Mouse (Mus musculus): ENCODE measurements at regions not wholly inside any gene's neighbourhood (a gene's known extent, or its start where the extent isn't known, plus 50 kb on each side); places are given as distances from the start of the nearest gene placed in this dataset.

DNA sequence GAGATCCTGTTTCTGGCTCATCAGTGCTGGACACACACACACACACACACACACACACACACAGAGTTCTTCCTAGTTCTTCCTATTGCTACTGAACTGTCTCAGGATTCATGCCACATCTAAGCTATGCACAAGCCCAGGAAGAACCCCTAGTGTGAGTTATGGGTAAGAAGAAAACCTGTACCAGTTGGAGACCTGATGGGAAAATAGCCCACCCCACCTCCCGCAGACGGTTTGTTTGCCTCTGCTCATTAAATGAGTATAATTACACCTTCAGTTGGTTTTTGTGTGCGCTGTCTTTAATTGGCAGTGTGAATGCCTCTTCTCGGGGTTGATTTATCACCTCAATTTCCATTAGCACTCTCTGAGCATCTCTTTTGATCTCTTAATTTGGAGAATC is 165.8 kb upstream of the Mocs1 start:
- no peaks in the 10 kb centered on the region for H3K4me1 ChIP-seq

DNA sequence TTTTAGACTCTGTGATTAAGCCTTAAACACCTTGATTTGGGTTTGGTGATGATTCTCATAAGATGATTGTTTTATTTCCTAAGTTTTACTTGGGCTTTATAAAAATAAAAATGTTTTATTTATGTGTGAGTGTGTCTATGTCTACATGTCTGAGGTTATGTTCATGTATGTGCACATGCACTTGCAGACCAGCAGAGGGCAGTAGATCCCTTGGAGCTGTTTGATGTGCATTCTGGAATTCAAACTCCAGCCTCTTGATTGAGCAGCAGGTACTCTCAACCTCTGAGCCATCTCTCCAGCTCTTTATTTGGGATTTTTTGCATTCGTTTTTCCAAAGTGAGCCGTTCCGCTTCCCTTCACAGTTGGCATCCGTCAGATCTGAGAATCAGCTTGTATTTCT is 161.8 kb upstream of the Mocs1 start:
- Histone ChIP-seq H3K4me2 (replicated peaks) (no peak overlapping the region), H3K36me3 (no peaks in the 10 kb centered on the region), H3K9me3 (replicated peaks) (no peaks in the 10 kb centered on the region), H3K4me1 (no peaks in the 10 kb centered on the region), H3K9ac (no peak overlapping the region), H3K27ac (no peak overlapping the region), H3K4me3 (no peak overlapping the region), H3K27me3 (no peaks in the 10 kb centered on the region; the same call in 1 of the 2 replicates)
- WGBS = 89% methylated on average over 4 of the region's 4 CpGs
- no peak for ATAC-seq (ENCODE audit: low FRiP score)

More for the DNA sequence above, 165.8 kb upstream of the Mocs1 start:
- Histone ChIP-seq H3K9ac (no peak overlapping the region), H3K36me3 (no peaks in the 10 kb centered on the region), H3K9me3 (replicated peaks) (no peaks in the 10 kb centered on the region), H3K27ac (no peak overlapping the region), H3K4me2 (replicated peaks) (no peak overlapping the region), H3K27me3 (no peaks in the 10 kb centered on the region; the same call in 1 of the 2 replicates), H3K4me3 (no peak overlapping the region)
- no peak for ATAC-seq (ENCODE audit: low FRiP score)
- 56% methylated on average over 4 of the region's 4 CpGs for WGBS

DNA sequence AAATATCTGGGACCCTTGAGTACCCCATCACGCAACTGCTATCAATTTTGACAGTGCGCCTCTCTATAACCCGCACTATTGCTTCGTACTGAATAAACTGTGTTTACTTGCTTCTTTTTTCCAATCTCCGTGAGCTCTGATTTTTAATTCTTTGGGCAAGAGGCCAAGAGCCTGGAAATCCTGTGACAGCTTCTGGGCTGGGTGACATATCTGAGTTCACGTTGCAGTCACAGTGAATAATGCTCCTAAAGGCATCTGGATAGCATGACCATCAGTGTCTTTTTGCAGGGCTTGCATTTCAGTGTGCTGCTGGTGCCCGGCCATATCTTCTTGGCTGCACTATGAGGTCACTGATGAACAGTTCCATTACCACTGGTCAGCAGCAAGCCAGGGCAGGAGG is 158.2 kb upstream of the Mocs1 start:
- Histone ChIP-seq H3K4me1 (no peaks in the 10 kb centered on the region), H3K27me3 (no peaks in the 10 kb centered on the region), H3K9me3 (replicated peaks) (no peaks in the 10 kb centered on the region), H3K4me2 (replicated peaks) (no peak overlapping the region), H3K9ac (no peak overlapping the region), H3K36me3 (no peaks in the 10 kb centered on the region), H3K4me3 (no peak overlapping the region), H3K27ac (no peak overlapping the region)
- 89% methylated on average over 7 of the region's 7 CpGs for WGBS
- no peak for ATAC-seq (ENCODE audit: low FRiP score)

DNA sequence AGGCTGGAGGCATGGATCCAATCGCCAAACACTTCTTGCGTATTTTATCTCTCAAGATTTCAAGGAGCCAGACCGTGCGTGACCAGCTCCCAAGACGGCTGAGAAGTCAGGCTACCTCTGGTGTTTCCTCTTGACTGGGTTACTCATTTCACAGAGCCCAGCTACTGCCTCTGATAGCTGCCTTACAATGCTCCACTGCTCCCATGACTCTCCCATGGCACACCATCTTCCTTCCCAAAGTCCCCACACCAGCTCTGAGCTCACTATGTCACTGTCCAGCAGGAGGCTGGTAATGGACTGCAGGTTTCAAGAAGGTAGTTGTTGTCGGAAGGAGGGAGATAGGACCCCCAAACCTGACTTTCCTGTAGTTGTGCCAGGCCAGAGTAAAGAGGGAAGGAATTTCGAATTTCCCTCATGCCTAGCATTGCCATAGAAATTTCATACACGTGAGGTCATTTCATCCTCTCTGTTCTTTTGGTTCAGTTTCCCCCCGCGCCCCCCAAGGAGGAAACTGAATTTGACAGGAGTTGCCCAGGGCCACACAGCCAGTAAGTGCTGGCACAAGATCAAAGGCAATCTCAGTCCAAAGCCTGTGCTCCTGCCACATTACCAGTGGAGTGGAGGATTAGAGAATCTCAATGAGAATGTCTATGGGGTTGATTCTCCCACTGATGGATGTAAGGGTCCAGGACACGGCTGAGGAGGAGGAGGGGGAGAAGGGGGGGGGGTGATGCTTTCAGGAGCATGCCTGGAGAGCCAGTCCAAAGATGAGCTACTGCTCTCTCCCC is 155.3 kb upstream of the Mocs1 start:
- WGBS = 78% methylated on average over 11 of the region's 11 CpGs
- Histone ChIP-seq H3K27me3 (no peaks in the 10 kb centered on the region), H3K27ac (no peak overlapping the region), H3K36me3 (no peaks in the 10 kb centered on the region), H3K4me1 (no peaks in the 10 kb centered on the region), H3K9ac (no peak overlapping the region), H3K9me3 (replicated peaks) (no peaks in the 10 kb centered on the region), H3K4me2 (replicated peaks) (no peak overlapping the region), H3K4me3 (no peak overlapping the region)
- no peak for ATAC-seq (ENCODE audit: low FRiP score)

DNA sequence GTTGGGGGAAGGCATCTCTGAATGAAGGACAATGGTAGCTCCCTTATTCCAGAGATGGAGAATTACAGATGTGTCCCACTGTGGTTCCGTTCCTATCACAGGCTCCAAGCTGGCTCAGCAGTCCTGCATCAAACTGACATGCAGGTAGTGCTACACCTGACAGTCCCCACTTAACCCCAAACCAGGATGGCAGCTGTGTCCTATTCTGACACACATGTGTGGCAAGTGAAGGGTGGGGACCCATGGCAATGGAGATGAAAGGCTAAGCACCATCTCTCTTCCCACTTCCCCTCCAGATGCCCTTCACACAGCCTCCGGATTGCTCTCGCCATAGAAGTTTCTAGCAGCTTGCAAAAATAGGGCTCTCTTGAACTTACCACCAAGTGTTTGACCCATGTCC is 153.2 kb upstream of the Mocs1 start:
- Histone ChIP-seq H3K9ac (no peak overlapping the region), H3K4me3 (no peak overlapping the region), H3K27me3 (no peaks in the 10 kb centered on the region), H3K9me3 (replicated peaks) (no peaks in the 10 kb centered on the region), H3K27ac (no peak overlapping the region), H3K4me2 (replicated peaks) (no peak overlapping the region), H3K4me1 (peaks cover 3% of the 10 kb centered on the region; the same call in 1 of the 2 replicates), H3K36me3 (no peaks in the 10 kb centered on the region)
- 79% methylated on average over 3 of the region's 3 CpGs for WGBS
- no peak for ATAC-seq (ENCODE audit: low FRiP score)

DNA sequence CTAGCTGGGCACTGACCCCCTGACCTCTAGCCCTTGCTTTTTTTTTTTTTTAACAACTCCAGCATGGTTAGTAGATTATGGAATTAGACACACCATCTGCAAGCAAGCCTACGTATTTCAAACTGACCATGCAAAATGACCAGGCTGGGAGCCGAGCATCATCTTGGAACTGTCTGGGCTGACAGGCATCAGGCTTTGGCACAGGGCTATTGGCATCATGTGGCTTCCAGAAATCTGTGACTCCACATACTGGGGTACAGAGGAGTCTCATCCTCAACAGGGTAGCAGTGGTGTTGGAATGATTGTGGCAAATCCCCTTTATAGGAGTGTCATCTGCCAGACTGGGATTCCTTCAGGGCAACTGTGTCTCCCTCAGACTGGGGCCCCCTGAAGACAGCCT is 152.7 kb upstream of the Mocs1 start:
- Histone ChIP-seq H3K9me3 (replicated peaks) (no peaks in the 10 kb centered on the region), H3K9ac (no peak overlapping the region), H3K4me3 (no peak overlapping the region), H3K36me3 (no peaks in the 10 kb centered on the region), H3K4me1 (peaks cover 3% of the 10 kb centered on the region; the same call in 1 of the 2 replicates), H3K27ac (no peak overlapping the region), H3K4me2 (replicated peaks) (no peak overlapping the region), H3K27me3 (no peaks in the 10 kb centered on the region)
- ATAC-seq (ENCODE audit: low FRiP score) = no peak
- 66% methylated on average over 2 of the region's 2 CpGs for WGBS

DNA sequence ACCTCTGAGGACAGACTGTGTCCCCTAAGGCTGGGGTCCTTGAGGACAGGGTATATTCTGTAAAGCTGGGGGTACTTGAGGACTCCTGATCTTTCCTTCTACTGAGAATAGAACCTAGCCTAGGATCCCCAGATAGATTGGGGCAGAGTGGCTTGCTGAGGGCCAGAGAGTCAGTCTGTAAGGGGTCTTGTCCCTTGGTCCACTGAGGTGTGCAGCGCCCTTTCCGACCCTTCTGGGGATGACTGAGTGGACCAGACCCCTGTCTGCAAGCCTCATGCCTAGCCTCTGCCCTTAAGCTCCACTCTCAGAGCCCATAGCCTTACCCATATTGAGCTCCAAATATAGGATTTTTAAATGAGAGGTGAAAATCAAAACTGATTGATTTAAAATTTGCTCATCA is 152.2 kb upstream of the Mocs1 start:
- Histone ChIP-seq H3K4me3 (no peak overlapping the region), H3K4me1 (peaks cover 3% of the 10 kb centered on the region; the same call in 1 of the 2 replicates), H3K9me3 (replicated peaks) (no peaks in the 10 kb centered on the region), H3K36me3 (no peaks in the 10 kb centered on the region), H3K4me2 (replicated peaks) (no peak overlapping the region), H3K27ac (no peak overlapping the region), H3K9ac (no peak overlapping the region), H3K27me3 (no peaks in the 10 kb centered on the region)
- 94% methylated on average over 2 of the region's 2 CpGs for WGBS
- no peak for ATAC-seq (ENCODE audit: low FRiP score)

DNA sequence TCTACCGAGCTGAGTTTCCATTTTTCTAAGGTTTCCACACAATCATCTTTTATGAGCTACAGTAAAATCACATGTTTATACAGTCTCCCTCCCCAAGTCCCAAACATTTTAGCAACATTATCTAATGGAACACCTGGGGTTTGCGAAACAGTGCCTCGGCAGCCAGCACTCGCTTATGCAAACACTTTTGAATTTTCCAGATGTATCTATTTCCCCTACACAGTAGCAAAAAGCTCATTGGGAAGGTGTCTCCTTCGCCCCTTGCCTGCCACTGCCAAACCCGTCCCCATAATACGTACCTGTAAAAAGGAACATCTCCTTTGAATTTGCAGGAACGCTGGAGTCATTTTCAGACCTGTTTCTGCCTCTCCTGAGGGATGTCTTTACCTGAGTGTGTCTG is 149.6 kb upstream of the Mocs1 start:
- Histone ChIP-seq H3K36me3 (no peaks in the 10 kb centered on the region), H3K27ac (no peak overlapping the region), H3K9ac (no peak overlapping the region), H3K4me1 (peaks cover 3% of the 10 kb centered on the region; the same call in 1 of the 2 replicates), H3K4me2 (replicated peaks) (no peak overlapping the region), H3K9me3 (replicated peaks) (no peaks in the 10 kb centered on the region), H3K27me3 (no peaks in the 10 kb centered on the region), H3K4me3 (no peak overlapping the region)
- 80% methylated on average over 8 of the region's 8 CpGs for WGBS
- no peak for ATAC-seq (ENCODE audit: low FRiP score)

DNA sequence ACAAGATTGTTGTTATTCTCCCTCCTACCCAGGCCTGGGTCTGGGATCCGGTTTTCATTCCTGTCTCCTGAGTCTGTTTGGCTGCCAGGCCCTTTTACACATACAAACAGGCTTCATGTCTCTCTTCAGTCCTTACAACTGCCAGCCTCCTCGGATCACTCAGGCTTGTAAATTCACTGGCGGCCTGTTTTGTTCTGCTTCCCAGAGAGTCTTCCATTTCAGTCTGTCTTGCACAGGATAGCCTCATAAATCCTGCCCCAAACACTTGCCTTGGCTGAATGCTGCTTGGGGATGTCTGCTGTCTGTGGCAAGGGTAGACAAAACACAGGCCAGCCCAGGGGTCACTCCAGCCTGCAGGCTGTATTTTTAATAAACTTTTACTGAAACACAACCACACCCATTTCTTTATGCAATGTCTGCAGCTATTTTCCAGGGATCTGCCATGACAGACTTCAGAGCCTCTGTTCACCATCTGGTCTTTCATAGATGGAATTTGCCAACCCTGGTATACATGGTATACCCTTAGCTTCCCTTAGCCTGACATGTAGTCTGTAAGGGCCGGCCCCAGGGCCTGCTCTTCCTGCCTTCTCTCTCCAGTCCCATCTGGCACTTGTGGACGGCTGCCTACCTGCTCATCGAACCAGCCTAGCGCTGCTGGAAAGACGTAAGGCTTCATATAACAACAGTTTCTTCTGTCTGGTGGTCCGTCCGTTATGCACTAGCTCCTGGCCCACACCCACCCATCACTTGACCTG is 149.0 kb upstream of the Mocs1 start:
- no peak overlapping the region for H3K4me2 ChIP-seq (replicated peaks)
- no peaks in the 10 kb centered on the region for H3K27me3 ChIP-seq
- no peaks in the 10 kb centered on the region for H3K36me3 ChIP-seq
- no peak overlapping the region for H3K27ac ChIP-seq
- no peaks in the 10 kb centered on the region for H3K9me3 ChIP-seq (replicated peaks)
- H3K4me3 ChIP-seq = no peak overlapping the region
- ATAC-seq (ENCODE audit: low FRiP score) = no peak
- H3K9ac ChIP-seq = no peak overlapping the region
- H3K4me1 ChIP-seq = peaks cover 3% of the 10 kb centered on the region; the same call in 1 of the 2 replicates
- WGBS = 67% methylated on average over 10 of the region's 10 CpGs

DNA sequence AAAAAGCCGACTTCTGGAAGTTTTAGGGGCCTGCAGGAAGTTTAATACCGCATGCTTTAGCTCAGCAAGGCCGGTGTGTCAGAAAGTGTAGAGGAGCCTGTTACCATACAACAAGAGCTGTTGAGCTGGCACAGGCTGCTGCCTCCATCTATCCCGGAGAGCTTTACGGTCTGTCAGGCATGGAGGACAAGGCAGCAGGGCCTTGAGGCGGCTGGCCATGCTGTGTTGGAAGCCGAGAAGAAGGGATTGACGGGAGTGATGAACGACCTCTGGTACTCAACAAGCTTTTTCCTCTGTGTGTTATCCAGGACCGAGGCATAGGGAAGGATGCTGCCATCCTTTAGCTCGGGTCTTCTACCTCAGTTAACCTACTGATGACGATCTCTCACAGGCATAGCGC is 146.8 kb upstream of the Mocs1 start:
- ATAC-seq (ENCODE audit: low FRiP score) = no peak
- no peak overlapping the region for H3K27ac ChIP-seq
- H3K9me3 ChIP-seq (replicated peaks) = no peaks in the 10 kb centered on the region
- no peak overlapping the region for H3K4me3 ChIP-seq
- 83% methylated on average over 13 of the region's 13 CpGs for WGBS
- no peak overlapping the region for H3K9ac ChIP-seq
- peaks cover 3% of the 10 kb centered on the region; the same call in 1 of the 2 replicates for H3K4me1 ChIP-seq
- no peaks in the 10 kb centered on the region for H3K36me3 ChIP-seq
- H3K27me3 ChIP-seq = no peaks in the 10 kb centered on the region
- no peak overlapping the region for H3K4me2 ChIP-seq (replicated peaks)

DNA sequence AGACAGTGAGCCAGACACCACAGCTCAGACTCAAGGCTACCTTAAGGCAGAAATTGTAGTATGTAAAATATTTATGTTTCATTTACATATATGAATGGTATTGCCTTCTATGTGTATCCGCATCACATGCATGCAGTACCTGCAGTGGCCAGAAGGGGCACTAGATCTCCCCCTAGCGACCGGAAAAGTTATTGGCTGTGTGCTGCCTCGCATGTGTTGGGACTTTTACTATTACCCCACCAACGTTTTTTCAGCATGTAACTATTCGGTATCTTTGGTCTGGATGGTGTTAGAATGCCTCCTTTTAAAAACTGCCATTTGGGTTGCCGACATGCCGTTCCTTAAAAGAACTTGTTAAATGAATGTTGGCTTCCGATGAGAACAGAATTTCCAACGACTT is 145.7 kb upstream of the Mocs1 start:
- Histone ChIP-seq H3K27me3 (no peaks in the 10 kb centered on the region), H3K27ac (no peak overlapping the region), H3K36me3 (no peaks in the 10 kb centered on the region), H3K9me3 (replicated peaks) (no peaks in the 10 kb centered on the region), H3K9ac (no peak overlapping the region), H3K4me3 (no peak overlapping the region), H3K4me1 (peaks cover 3% of the 10 kb centered on the region; the same call in 1 of the 2 replicates), H3K4me2 (replicated peaks) (no peak overlapping the region)
- no peak for ATAC-seq (ENCODE audit: low FRiP score)
- 81% methylated on average over 10 of the region's 10 CpGs for WGBS

DNA sequence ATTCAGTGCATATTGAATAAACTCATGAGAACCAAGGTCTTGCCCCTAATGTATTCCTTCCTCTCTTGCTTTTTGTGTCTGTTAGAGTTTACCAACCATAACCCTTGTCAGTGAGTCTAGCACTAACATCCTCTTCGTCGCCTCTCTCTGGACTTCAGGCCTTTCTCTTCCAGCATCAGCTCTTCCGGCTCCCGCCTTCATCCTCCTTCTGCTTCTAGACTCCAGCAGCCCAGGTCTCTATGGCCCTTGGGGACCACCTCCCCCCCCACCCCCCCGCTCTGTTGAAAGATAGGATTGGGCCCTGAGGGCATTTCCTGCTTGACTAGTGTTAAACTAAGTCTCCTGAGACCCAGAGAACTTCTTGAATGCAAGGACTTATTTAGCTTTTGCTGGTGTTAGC is 144.7 kb upstream of the Mocs1 start:
- H3K36me3 ChIP-seq = no peaks in the 10 kb centered on the region

More for the DNA sequence above, 144.7 kb upstream of the Mocs1 start:
- H3K4me2 ChIP-seq (replicated peaks) = no peak overlapping the region
- WGBS = 93% methylated on average over 5 of the region's 5 CpGs
- H3K27me3 ChIP-seq = no peaks in the 10 kb centered on the region
- no peak for ATAC-seq (ENCODE audit: low FRiP score)
- no peak overlapping the region for H3K4me3 ChIP-seq
- no peaks in the 10 kb centered on the region for H3K9me3 ChIP-seq (replicated peaks)
- peaks cover 3% of the 10 kb centered on the region; the same call in 1 of the 2 replicates for H3K4me1 ChIP-seq
- H3K27ac ChIP-seq = no peak overlapping the region
- H3K9ac ChIP-seq = no peak overlapping the region
